Mouse (Mus musculus) inflammation-experienced regulatory T-cells (primary cell): ENCODE measurements around the gene Retnlb. TPM values are rescaled to one million over a fixed set of nuclear protein-coding genes. Genes with fewer than 3 reads are reported as not detected.

ENCODE experiments used
- polyA plus RNA-seq, 2 experiments: library from polyadenylated mRNA; unstranded; fragments of 100-300 nt; shearing (Covaris generic); gene quantifications; one replicate each; pipeline ENCODE4 v1.2.1; 2017

Retnlb gene
- not detected for polyA plus RNA-seq

DNA sequence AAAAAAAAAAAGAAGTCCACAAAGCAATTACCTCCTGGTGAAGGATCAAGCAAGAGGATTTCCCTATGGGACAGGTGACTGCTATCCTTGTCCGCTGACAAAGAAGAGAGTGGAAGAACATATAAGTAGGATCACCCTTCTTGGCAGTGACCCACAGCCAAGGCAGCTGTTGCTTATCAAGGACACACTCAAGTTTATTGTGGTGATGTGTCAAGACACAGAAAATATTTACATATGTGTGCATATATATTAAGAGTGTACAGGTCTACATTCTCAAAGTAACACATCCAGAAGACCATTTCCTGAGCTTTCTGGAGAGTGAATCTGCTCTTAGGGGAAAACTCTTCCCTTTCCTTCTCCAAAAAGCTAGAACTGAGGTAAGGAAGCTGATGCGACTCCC is at the start of gene Retnlb:
Gene Retnlb (plus strand): TSS at position 162 of the 400 bp plus-strand sequence.

DNA sequence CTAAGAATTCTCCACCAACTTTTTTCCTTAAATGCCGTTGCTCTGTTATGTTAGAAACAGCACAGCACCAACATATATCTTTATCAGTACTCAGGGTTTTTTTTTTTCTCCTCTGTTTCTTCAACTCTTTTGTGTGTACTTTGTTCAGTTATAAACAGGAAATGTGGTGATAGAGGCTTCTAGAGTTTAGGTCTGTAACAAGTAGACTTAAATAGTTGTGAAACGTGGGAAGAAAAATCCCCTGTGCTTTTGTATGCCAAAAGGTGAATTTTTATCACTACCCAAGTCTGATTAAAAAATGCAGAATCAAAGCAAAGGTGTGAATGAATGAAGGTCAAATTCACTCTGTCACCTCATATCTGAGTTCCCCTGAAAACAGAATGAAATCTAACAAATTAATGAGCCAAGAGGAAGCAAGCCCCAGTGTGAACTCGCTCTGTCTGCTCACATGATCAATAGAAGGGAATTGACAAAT is 44.6 kb upstream of the Retnlb start, which contains the start of gene Trat1:
Gene Trat1 (minus strand): TSS at position 51 of the 475 bp plus-strand sequence.

DNA sequence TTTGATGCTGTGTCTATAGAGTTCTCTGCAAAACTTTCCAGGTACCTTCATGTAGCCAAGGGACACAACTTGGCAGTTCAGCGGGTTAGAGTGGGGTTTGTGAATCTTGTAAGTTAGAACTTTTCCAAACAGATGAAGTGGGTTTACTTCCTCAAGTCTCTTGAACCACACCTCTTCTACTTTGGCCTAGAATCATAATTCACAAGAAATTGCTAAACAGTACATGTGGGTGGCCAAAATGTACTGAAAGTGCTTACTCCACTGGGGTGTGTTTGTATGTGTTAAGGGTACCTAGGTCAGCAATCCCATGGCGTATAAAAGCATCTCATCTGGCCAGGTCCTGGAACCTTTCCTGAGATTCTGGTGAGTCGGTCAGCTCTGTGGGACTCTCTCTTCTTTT is 25.6 kb downstream of the Retnlb start, which contains the start of gene Retnla:
Gene Retnla (plus strand): TSS at position 286 of the 400 bp plus-strand sequence.

Other genes starting within 250 kb of the Retnlb start
- 100 to 1,000 TPM; 115 to 117 TPM for gene Trat1, start 44.8 kb upstream of the Retnlb start, polyA plus RNA-seq
- not detected for gene Retnla, start 25.7 kb downstream of the Retnlb start, polyA plus RNA-seq
- gene Retnlg, start 55.8 kb downstream of the Retnlb start, polyA plus RNA-seq: 1 to 10 TPM in 1 of 2 experiments, not detected in 1; 3.1 TPM
- 1 to 10 TPM; 6.1 to 6.7 TPM for gene Dzip3, start 177.3 kb downstream of the Retnlb start, polyA plus RNA-seq
- gene Cip2a, start 177.3 kb downstream of the Retnlb start, polyA plus RNA-seq: 1 to 10 TPM; 1.3 to 2.7 TPM
- gene Myh15, start 240.6 kb downstream of the Retnlb start, polyA plus RNA-seq: under 1 TPM in 1 of 2 experiments, not detected in 1; 0.37 TPM